Mouse (Mus musculus) liver, embryonic 15.5 days (tissue): Measurements from ENCODE around the gene Irgq. TPM values are rescaled to one million over a fixed set of nuclear protein-coding genes. Genes with fewer than 3 reads are reported as not detected.
"Not testable (repeated sequence)": the region's sequence is repeated elsewhere in the genome, so short reads cannot be mapped to it uniquely, and the experiment has no call there.

Experiments used
- ATAC-seq: fragments of 200-750 bp; cut with Nextera tagmentation; 2 replicates; pipeline ENCODE4 v1.8.0; 2017; ENCODE audit warnings: moderate number of reproducible peaks, mild to moderate bottlenecking, moderate library complexity; ENCODE audit not compliant: insufficient read depth
- H3K27ac ChIP-seq: fragments of 300-500 bp; sonication (generic); replicated peaks from 2 replicates; pipeline ENCODE4 v1.5.1; 2015; ENCODE audit warnings: mild to moderate bottlenecking, inconsistent platforms
- H3K27me3 ChIP-seq: fragments of 300-500 bp; sonication (generic); 2 replicates; pipeline ENCODE4 v1.6.1; 2015; ENCODE audit warnings: mild to moderate bottlenecking, inconsistent platforms
- H3K36me3 ChIP-seq: fragments of 300-500 bp; sonication (generic); replicated peaks from 2 replicates; pipeline ENCODE4 v1.6.1; 2015; ENCODE audit warnings: moderate library complexity, mild to moderate bottlenecking, inconsistent platforms
- H3K4me1 ChIP-seq: fragments of 300-500 bp; sonication (generic); replicated peaks from 2 replicates; pipeline ENCODE4 v1.6.1; 2015; ENCODE audit warnings: inconsistent platforms
- H3K4me2 ChIP-seq: fragments of 300-500 bp; sonication (generic); 2 replicates; pipeline ENCODE4 v1.6.1; 2015; ENCODE audit warnings: moderate library complexity, mild to moderate bottlenecking, inconsistent platforms
- H3K4me3 ChIP-seq: fragments of 300-500 bp; sonication (generic); replicated peaks from 2 replicates; pipeline ENCODE4 v1.5.1; 2015; ENCODE audit warnings: mild to moderate bottlenecking, inconsistent platforms
- H3K9ac ChIP-seq: fragments of 300-500 bp; sonication (generic); 2 replicates; pipeline ENCODE4 v1.6.1; 2015; ENCODE audit warnings: moderate library complexity, mild to moderate bottlenecking, inconsistent platforms
- H3K9me3 ChIP-seq: fragments of 300-500 bp; sonication (generic); replicated peaks from 2 replicates; pipeline ENCODE4 v1.6.1; 2016; ENCODE audit warnings: inconsistent platforms
- WGBS: fragments of 180-500 bp; shearing (Covaris S2); methylation state at CpG from one replicate; pipeline ENCODE4 v1.1.7; 2015; ENCODE audit warnings: mixed read lengths; ENCODE audit not compliant: insufficient replicate concordance; 5-methylcytosine and 5-hydroxymethylcytosine counted together
- polyA plus RNA-seq: library from polyadenylated mRNA; unstranded; fragments of >200 nt; fragmentation: Nextera tagmentation; extraction: Ambion mirVana; gene quantifications from 2 replicates; pipeline ENCODE4 v1.2.1, GENCODE M21; 2015

Gene Irgq
- polyA plus RNA-seq, 1 experiment from 2014 or later, result 1.6 TPM

GRCm38 (mm10) chr7:24500929-24501328 lies 29.6 kb upstream of the Irgq start:
- no peaks in the 10 kb centered on the region for H3K36me3 ChIP-seq
- peaks cover 82% of the 10 kb centered on the region for H3K27me3 ChIP-seq
- no peak overlapping the region for H3K4me3 ChIP-seq
- peaks cover 28% of the 10 kb centered on the region for H3K4me1 ChIP-seq
- no peaks in the 10 kb centered on the region for H3K9me3 ChIP-seq
- no peak overlapping the region for H3K9ac ChIP-seq
- no peak for ATAC-seq
- H3K4me2 ChIP-seq, result no peak overlapping the region
- WGBS, result 18% methylated on average over 7 of the region's 7 CpGs
- no peak overlapping the region for H3K27ac ChIP-seq

DNA sequence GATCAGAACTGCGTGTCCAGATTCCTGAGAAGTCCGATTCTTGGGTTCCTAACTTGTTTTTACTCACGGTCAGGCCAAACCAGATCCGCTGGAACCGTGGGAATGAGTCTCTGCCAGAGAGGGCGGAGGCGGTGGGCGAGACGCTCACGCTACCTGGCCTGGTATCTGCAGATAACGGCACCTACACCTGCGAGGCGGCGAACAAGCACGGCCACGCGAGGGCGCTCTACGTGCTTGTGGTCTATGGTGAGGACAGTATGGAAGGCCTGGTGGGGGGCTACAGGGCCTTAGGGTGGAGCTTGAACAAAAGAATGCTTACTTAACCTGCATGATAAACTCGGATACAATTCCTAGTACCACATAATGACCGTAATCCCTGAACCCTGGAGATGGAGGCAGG lies 29.0 kb upstream of the Irgq start:
- no peak for ATAC-seq
- WGBS, result 31% methylated on average over 21 of the region's 21 CpGs
- no peaks in the 10 kb centered on the region for H3K36me3 ChIP-seq
- H3K9me3 ChIP-seq, result no peaks in the 10 kb centered on the region
- no peak overlapping the region for H3K4me2 ChIP-seq
- no peak overlapping the region for H3K9ac ChIP-seq
- no peak overlapping the region for H3K4me3 ChIP-seq
- H3K4me1 ChIP-seq, result peaks cover 33% of the 10 kb centered on the region
- peaks cover 88% of the 10 kb centered on the region for H3K27me3 ChIP-seq
- no peak overlapping the region for H3K27ac ChIP-seq

GRCm38 (mm10) chr7:24504004-24504403 lies 26.5 kb upstream of the Irgq start:
- no peak for ATAC-seq
- H3K27ac ChIP-seq, result no peak overlapping the region
- H3K27me3 ChIP-seq, result peaks cover 82% of the 10 kb centered on the region
- no peaks in the 10 kb centered on the region for H3K9me3 ChIP-seq
- no peaks in the 10 kb centered on the region for H3K36me3 ChIP-seq
- H3K4me2 ChIP-seq, result peak overlapping the region; percentile 23; the same call in 1 of the 2 replicates
- no peak overlapping the region for H3K9ac ChIP-seq
- H3K4me3 ChIP-seq, result no peak overlapping the region
- H3K4me1 ChIP-seq, result peaks cover 47% of the 10 kb centered on the region
- WGBS, result 21% methylated on average over 10 of the region's 10 CpGs

DNA sequence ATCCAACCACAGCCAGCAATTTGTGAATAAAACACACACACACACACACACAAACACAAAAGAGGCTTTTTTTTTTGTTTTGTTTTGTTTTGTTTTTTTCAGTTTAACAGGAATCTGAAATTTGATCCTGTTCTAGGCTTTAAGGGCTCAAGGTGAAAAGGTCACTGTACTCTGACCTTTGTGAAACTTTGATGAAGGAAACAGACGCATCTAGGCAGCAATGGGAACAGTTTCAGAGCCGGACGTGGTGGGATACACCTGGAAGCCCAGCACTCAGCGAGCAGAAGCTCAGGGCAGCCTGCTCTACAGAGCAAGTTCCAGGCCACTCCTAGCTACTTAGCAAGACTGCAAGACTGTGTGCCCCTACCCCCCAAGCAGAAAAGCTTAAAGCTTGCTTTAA lies 25.6 kb upstream of the Irgq start:
- H3K4me2 ChIP-seq, result no peak overlapping the region; the same call in 1 of the 2 replicates
- H3K4me1 ChIP-seq, result peaks cover 46% of the 10 kb centered on the region
- 13% methylated on average over 4 of the region's 4 CpGs for WGBS

GRCm38 (mm10) chr7:24505447-24506064 lies 24.9 kb upstream of the Irgq start:
- ATAC-seq, result no peak
- Histone ChIP-seq H3K36me3 (no peaks in the 10 kb centered on the region), H3K9ac (no peak overlapping the region), H3K4me2 (peak overlapping the region; percentile 95; the same call in 1 of the 2 replicates), H3K4me3 (no peak overlapping the region), H3K4me1 (peaks cover 40% of the 10 kb centered on the region), H3K9me3 (no peaks in the 10 kb centered on the region), H3K27ac (no peak overlapping the region), H3K27me3 (peaks cover 66% of the 10 kb centered on the region)
- 49% methylated on average over 15 of the region's 15 CpGs for WGBS

More for the DNA sequence above, 25.6 kb upstream of the Irgq start:
- ATAC-seq, result no peak
- no peaks in the 10 kb centered on the region for H3K9me3 ChIP-seq
- no peaks in the 10 kb centered on the region for H3K36me3 ChIP-seq
- peaks cover 73% of the 10 kb centered on the region for H3K27me3 ChIP-seq
- no peak overlapping the region for H3K27ac ChIP-seq
- H3K9ac ChIP-seq, result no peak overlapping the region
- no peak overlapping the region for H3K4me3 ChIP-seq

DNA sequence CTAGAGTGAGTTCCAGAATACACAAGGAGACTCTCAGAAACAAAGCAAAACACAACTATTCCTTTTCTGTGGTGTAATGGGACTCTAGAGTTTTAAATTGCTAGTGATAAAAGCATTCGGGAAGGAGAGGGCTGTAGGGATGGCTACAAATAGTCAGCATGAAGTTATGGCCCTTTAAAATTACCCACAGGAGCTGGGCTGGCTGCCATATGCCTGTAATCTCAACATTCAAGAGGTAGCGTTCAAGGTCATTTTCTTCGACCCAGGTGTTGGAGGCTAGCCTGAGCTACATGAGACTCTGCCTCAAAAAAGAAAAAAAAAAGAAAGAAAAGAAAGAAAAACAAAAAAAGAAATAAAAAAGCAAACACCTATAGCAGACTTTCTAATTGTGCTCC lies 24.4 kb upstream of the Irgq start:
- ATAC-seq, result no peak
- 37% methylated on average over 3 of the region's 3 CpGs for WGBS

DNA sequence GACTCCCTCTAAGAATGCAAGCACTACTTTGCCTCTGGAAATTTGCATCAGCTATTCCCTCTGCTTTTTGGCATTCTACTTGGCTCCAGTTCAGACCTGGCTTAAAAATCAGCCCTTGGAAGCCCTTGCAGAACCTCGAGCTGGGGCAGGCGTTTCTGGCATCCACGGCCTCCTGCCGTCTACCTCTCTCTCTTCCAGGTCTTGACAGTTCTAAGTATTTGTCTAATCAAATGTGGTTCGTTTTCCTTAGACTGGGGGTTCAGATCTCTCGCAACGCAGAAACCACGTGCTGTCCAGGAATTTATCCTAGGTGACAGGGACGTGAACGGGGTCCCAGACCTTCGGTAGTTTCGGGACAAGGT lies 24.0 kb upstream of the Irgq start:
- H3K27ac ChIP-seq, result no peak overlapping the region
- H3K4me1 ChIP-seq, result peaks cover 40% of the 10 kb centered on the region
- peak overlapping the region; percentile 68 for H3K4me3 ChIP-seq
- 5% methylated on average over 12 of the region's 12 CpGs for WGBS
- H3K9ac ChIP-seq, result no peak overlapping the region
- no peaks in the 10 kb centered on the region for H3K9me3 ChIP-seq
- H3K27me3 ChIP-seq, result peaks cover 57% of the 10 kb centered on the region
- H3K4me2 ChIP-seq, result peak overlapping the region; percentile 95
- H3K36me3 ChIP-seq, result no peaks in the 10 kb centered on the region
- ATAC-seq, result no peak

More for the DNA sequence above, 24.4 kb upstream of the Irgq start:
- Histone ChIP-seq H3K4me2 (peak overlapping the region; percentile 95), H3K9me3 (no peaks in the 10 kb centered on the region), H3K27ac (no peak overlapping the region), H3K4me1 (peaks cover 40% of the 10 kb centered on the region), H3K9ac (no peak overlapping the region), H3K4me3 (peak overlapping the region; percentile 68; the same call in 1 of the 2 replicates), H3K36me3 (no peaks in the 10 kb centered on the region), H3K27me3 (peaks cover 61% of the 10 kb centered on the region)

DNA sequence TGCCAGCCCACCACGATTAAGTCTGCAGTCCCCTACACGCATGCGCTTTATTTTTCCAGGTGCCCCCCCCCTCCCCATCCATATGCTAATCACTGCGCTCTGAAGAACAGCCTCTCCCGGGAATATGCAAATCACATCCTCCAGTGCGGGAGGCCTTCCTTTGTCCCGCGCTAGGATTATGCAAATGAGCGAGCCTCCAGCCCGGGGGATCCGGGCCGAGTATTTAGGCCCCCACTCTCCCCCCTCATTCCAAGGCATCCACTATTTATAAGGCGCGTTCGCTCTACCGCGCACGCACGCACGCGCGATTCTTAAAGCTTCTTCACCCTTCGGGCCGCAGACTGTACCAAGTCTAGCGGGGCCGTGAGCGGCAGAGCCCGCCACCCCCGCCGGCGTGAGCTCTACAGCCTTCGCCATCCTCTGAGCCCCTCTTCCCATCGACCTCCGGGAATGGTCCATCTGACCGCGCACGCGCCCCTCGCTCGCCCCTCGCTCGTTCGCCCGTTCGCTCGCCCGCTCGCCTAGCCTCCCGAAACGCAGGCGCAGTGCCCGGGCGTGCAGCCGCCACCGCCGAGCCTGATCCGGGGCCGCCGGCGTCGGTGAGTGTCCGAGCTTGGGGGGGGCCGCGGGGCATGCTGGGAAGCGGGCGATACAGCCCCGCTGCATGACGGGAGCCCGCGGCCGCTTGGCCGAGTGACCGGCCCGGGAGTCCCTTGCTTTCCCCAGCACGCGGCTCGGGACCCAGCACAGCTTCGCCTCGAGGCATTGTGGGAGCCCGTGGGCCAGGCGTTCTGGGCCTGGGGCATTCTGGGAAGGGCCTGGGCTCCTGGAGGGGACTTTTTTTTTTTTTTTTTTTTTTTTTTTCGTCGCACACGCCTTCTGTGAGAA lies 23.4 kb upstream of the Irgq start, which contains the start of gene Zfp428:
Zfp428 (plus strand) TSS at position 169 of the 888 bp plus-strand sequence.
- WGBS, result under 1% methylated on average over 84 of the region's 84 CpGs
- Histone ChIP-seq H3K36me3 (no peaks in the 10 kb centered on the region), H3K27ac (peak within 1 kb of the TSS; percentile 76), H3K9me3 (no peaks in the 10 kb centered on the region), H3K4me3 (peak within 1 kb of the TSS; percentile 68), H3K4me2 (peak within 1 kb of the TSS; percentile 95), H3K4me1 (peaks cover 40% of the 10 kb centered on the region), H3K9ac (peak within 1 kb of the TSS; percentile 72), H3K27me3 (peaks cover 52% of the 10 kb centered on the region)
- peak; percentile 80 for ATAC-seq

- H3K4me2 ChIP-seq, result peak overlapping the region; percentile 95
- under 1% methylated on average over 20 of the region's 20 CpGs for WGBS
- H3K4me1 ChIP-seq, result peaks cover 40% of the 10 kb centered on the region
- peak overlapping the region; percentile 76 for H3K27ac ChIP-seq
- H3K27me3 ChIP-seq, result peaks cover 46% of the 10 kb centered on the region
- peak overlapping the region; percentile 72 for H3K9ac ChIP-seq
- H3K4me3 ChIP-seq, result peak overlapping the region; percentile 68
- peak; percentile 20 for ATAC-seq
- no peaks in the 10 kb centered on the region for H3K36me3 ChIP-seq
- H3K9me3 ChIP-seq, result no peaks in the 10 kb centered on the region
Observed at GRCm38 (mm10) chr7:24507726-24508114, 22.8 kb upstream of the Irgq start.

DNA sequence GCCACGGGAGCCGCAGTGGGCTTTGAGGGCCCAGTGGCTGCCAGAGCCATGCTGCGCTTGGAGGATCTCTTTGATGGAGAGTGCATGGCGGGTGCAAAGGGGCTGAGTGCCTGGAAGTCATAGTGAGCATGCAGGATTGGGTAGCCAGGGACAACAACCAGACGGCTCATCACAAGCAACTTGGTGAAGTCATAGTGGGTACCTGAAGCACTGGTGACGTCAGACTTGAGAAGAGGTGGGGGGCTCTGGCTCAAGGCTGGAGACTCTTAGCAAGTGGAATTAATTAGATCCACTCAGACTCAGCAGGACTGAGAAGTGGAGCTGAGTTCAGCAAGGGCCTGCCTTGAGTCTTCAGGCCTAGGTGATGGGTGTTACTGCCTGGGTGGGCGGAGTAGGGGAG lies 18.1 kb upstream of the Irgq start, which contains the start of gene AC161166.1:
AC161166.1 (minus strand) TSS at position 101 of the 400 bp plus-strand sequence.
- WGBS, result 77% methylated on average over 7 of the region's 7 CpGs
- H3K4me1 ChIP-seq, result peaks cover 9% of the 10 kb centered on the region
- H3K4me2 ChIP-seq, result no peak within 1 kb of the TSS
- ATAC-seq, result no peak
- no peak within 1 kb of the TSS for H3K4me3 ChIP-seq
- H3K27ac ChIP-seq, result no peak within 1 kb of the TSS
- no peaks in the 10 kb centered on the region for H3K36me3 ChIP-seq
- no peak within 1 kb of the TSS for H3K9ac ChIP-seq
- H3K27me3 ChIP-seq, result no peaks in the 10 kb centered on the region
- no peaks in the 10 kb centered on the region for H3K9me3 ChIP-seq

GRCm38 (mm10) chr7:24516319-24516718 lies 14.2 kb upstream of the Irgq start:
- not testable (repeated sequence) for H3K27me3 ChIP-seq, ATAC-seq

More at GRCm38 (mm10) chr7:24516319-24516718, 14.2 kb upstream of the Irgq start:
- H3K4me1 ChIP-seq, H3K9me3 ChIP-seq, H3K27ac ChIP-seq, H3K4me2 ChIP-seq, H3K9ac ChIP-seq, H3K4me3 ChIP-seq, H3K36me3 ChIP-seq: not testable (repeated sequence)
- 57% methylated on average over 8 of the region's 8 CpGs for WGBS
